Mouse (Mus musculus) testis, adult 2 months (tissue): ENCODE results near the gene Slc2a9.

Experiments
- CTCF ChIP-seq: fragments of 200-500 bp; IDR thresholded peaks from 2 replicates; pipeline ENCODE4 v1.5.1; 2012; ENCODE audit warnings: low read depth, mild to moderate bottlenecking, inconsistent platforms, low read length, moderate library complexity; ENCODE audit not compliant: control insufficient read depth, insufficient read depth, insufficient replicate concordance
- POLR2A ChIP-seq: fragments of 200-500 bp; IDR thresholded peaks from 2 replicates; pipeline ENCODE4 v1.6.1; 2012; ENCODE audit warnings: low read depth, mild to moderate bottlenecking, inconsistent platforms, low read length, moderate library complexity; ENCODE audit not compliant: control insufficient read depth

GRCm38 (mm10) chr5:38483518-38484110 is 19.3 kb downstream of the Slc2a9 start:
- TF ChIP-seq CTCF (no peak), POLR2A (no peak)
